Mouse (Mus musculus): ENCODE results near the gene Wdr27. TPM values are rescaled to one million over a fixed set of nuclear protein-coding genes. Genes with fewer than 3 reads are reported as not detected.

Wdr27 gene
- polyA plus RNA-seq (2014; fragmentation: Illumina TruSeq; extraction: RNeasy Lipid Tissue Mini Kit (QIAGEN cat#74804); ENCODE audit: low read depth, low replicate concordance) = 14.2 TPM

GRCm38 (mm10) chr17:14943009-14943728 lies at the start of gene Wdr27, which contains the start of gene 1600012H06Rik:
Wdr27 (minus strand) TSS chr17:14943158.
1600012H06Rik (plus strand) TSS chr17:14943184.

GRCm38 (mm10) chr17:14978362-14979038 lies 35.5 kb upstream of the Wdr27 start, which contains the start of the genes 9030025P20Rik and Gm3417:
9030025P20Rik (plus strand) TSS chr17:14978468.
Gm3417 (minus strand) TSS chr17:14978790.

GRCm38 (mm10) chr17:14960951-14961556 lies 18.1 kb upstream of the Wdr27 start, which contains the start of gene Phf10:
Phf10 (minus strand) TSS chr17:14961273.

Other genes with a start within 250 kb of the Wdr27 start
- gene Thbs2, start 248.9 kb downstream of the Wdr27 start, polyA plus RNA-seq (2014; fragmentation: Illumina TruSeq; extraction: RNeasy Lipid Tissue Mini Kit (QIAGEN cat#74804); ENCODE audit: low read depth, low replicate concordance) = 12.1 TPM
- 27.2 TPM for gene 1600012H06Rik, start within 50 bp of the Wdr27 start, polyA plus RNA-seq (2014; fragmentation: Illumina TruSeq; extraction: RNeasy Lipid Tissue Mini Kit (QIAGEN cat#74804); ENCODE audit: low read depth, low replicate concordance)
- gene Phf10, start 18.1 kb upstream of the Wdr27 start, polyA plus RNA-seq (2014; fragmentation: Illumina TruSeq; extraction: RNeasy Lipid Tissue Mini Kit (QIAGEN cat#74804); ENCODE audit: low read depth, low replicate concordance) = 51.8 TPM
- gene 9030025P20Rik, start 35.3 kb upstream of the Wdr27 start, polyA plus RNA-seq (2014; fragmentation: Illumina TruSeq; extraction: RNeasy Lipid Tissue Mini Kit (QIAGEN cat#74804); ENCODE audit: low read depth, low replicate concordance) = 12.2 TPM
- gene Gm3417, start 35.6 kb upstream of the Wdr27 start, polyA plus RNA-seq (2014; fragmentation: Illumina TruSeq; extraction: RNeasy Lipid Tissue Mini Kit (QIAGEN cat#74804); ENCODE audit: low read depth, low replicate concordance) = 30.8 TPM
- 6.9 TPM for gene Gm3435, start 67.0 kb upstream of the Wdr27 start, polyA plus RNA-seq (2014; fragmentation: Illumina TruSeq; extraction: RNeasy Lipid Tissue Mini Kit (QIAGEN cat#74804); ENCODE audit: low read depth, low replicate concordance)
- 63.7 TPM for gene Ermard, start 98.0 kb upstream of the Wdr27 start, polyA plus RNA-seq (2014; fragmentation: Illumina TruSeq; extraction: RNeasy Lipid Tissue Mini Kit (QIAGEN cat#74804); ENCODE audit: low read depth, low replicate concordance)
- gene Tcte3, start 98.3 kb upstream of the Wdr27 start, polyA plus RNA-seq (2014; fragmentation: Illumina TruSeq; extraction: RNeasy Lipid Tissue Mini Kit (QIAGEN cat#74804); ENCODE audit: low read depth, low replicate concordance) = 23.1 TPM
- gene Gm3448, start 98.4 kb upstream of the Wdr27 start, polyA plus RNA-seq (2014; fragmentation: Illumina TruSeq; extraction: RNeasy Lipid Tissue Mini Kit (QIAGEN cat#74804); ENCODE audit: low read depth, low replicate concordance) = 24.5 TPM